22 mouse cellular contexts compared by ENCODE assay signal in the genomic region with DNA sequence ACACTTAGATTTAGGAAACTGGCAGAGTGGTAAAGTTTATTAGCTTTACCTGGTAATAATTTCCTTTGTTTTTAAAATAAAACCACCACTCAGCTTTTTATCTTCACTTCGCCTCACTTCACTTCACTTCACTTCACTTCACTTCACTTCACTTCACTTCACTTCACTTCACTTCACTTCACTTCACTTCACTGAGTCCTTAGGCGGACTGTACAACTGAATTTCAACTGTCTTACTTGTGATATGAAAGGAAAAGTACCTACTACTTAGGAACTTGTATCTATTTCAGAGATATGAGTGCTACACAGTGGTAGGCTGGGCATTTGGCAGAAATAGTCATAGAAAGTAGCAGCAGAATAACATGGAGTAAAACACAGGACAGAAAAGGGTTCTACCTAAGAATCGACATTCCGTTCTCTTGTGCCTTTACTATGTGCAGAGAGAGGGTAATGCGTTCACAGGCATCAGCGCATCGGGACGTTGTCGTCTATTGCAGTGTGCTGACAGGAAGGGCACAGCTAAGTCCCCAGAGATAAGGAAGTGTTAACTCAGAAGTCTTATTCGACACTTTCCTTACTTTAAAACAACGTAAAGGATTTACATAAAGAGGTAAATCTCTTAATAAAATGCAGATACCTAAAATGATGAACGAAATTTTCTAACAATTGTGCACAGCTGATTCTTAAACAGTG.
"Had no signal": no experiment of that assay in that cellular context is flagged by ENCODE, and none has a peak within 500 bp of the region (broad histone marks: within the 10 kb centered on the region; RNA-seq: fewer than 3 reads in every experiment).

No protein-coding gene starts in this region.

- H3K4me1 ChIP-seq: limb, embryonic 10.5 days; limb, embryonic 13.5 days; liver, embryonic 12.5 days; liver, embryonic 15.5 days; midbrain, embryonic 12.5 days; neural tube, embryonic 13.5 days had no signal

- H3K27me3 ChIP-seq: limb, embryonic 13.5 days; liver, embryonic 12.5 days; liver, embryonic 15.5 days; midbrain, embryonic 12.5 days; neural tube, embryonic 13.5 days had no signal

- DNase-seq: kidney, adult 8-10 months; kidney, postnatal 25 days; layer of hippocampus, adult 9-11 months; liver; right cerebral cortex, postnatal 25 days; thymus, adult 2 months; thymus, postnatal 14 days; thymus, postnatal 4 days had no signal

- ATAC-seq: hindbrain, postnatal 0 days; inflammation-experienced regulatory T-cells, adult 6 months; intestine, embryonic 16.5 days; liver, embryonic 12.5 days; midbrain, embryonic 16.5 days had no signal

- H3K4me3 ChIP-seq: layer of hippocampus, adult 2 months; limb, embryonic 10.5 days; limb, embryonic 13.5 days; liver, embryonic 12.5 days; liver, embryonic 15.5 days; midbrain, embryonic 12.5 days; myocyte; neural tube, embryonic 13.5 days had no signal

- H3K9me3 ChIP-seq: limb, embryonic 10.5 days; limb, embryonic 13.5 days; liver, embryonic 12.5 days; liver, embryonic 15.5 days; midbrain, embryonic 12.5 days; neural tube, embryonic 13.5 days had no signal

- H3K27ac ChIP-seq: hindbrain, postnatal 0 days; kidney, postnatal 0 days; layer of hippocampus, adult 2 months; limb, embryonic 10.5 days; limb, embryonic 13.5 days; liver, embryonic 12.5 days; liver, embryonic 15.5 days; midbrain, embryonic 12.5 days; neural tube, embryonic 13.5 days; stomach, postnatal 0 days had no signal

- H3K4me2 ChIP-seq: limb, embryonic 13.5 days; liver, embryonic 12.5 days; liver, embryonic 15.5 days; midbrain, embryonic 12.5 days; neural tube, embryonic 13.5 days had no signal

- H3K9ac ChIP-seq: limb, embryonic 13.5 days; liver, embryonic 12.5 days; liver, embryonic 15.5 days; midbrain, embryonic 12.5 days; neural tube, embryonic 13.5 days had no signal
